Mouse (Mus musculus) embryonic facial prominence, embryonic 15.5 days (tissue): Measurements from ENCODE around the gene Rundc1. TPM values are rescaled to one million over a fixed set of nuclear protein-coding genes. Genes with fewer than 3 reads are reported as not detected.
A peak's percentile ranks its signal among the peaks of the same experiment; 100 is the strongest.
"Not testable (repeated sequence)": the region's sequence is repeated elsewhere in the genome, so short reads cannot be mapped to it uniquely, and the experiment has no call there.

Experiments used
- ATAC-seq: fragments of 200-750 bp; cut with Nextera tagmentation; 2 replicates; pipeline ENCODE4 v1.8.0; 2017; ENCODE audit warnings: low read depth, moderate TSS enrichment; ENCODE audit not compliant: insufficient number of reproducible peaks, low FRiP score, low TSS enrichment
- H3K27ac ChIP-seq: fragments of 300-500 bp; sonication (generic); replicated peaks from 2 replicates; pipeline ENCODE4 v1.5.1; 2015; ENCODE audit warnings: mild to moderate bottlenecking, inconsistent platforms
- H3K27me3 ChIP-seq: fragments of 300-500 bp; sonication (generic); 2 replicates; pipeline ENCODE4 v1.6.1; 2015; ENCODE audit warnings: inconsistent platforms
- H3K36me3 ChIP-seq: fragments of 300-500 bp; sonication (generic); 2 replicates; pipeline ENCODE4 v1.6.1; 2015; ENCODE audit warnings: mild to moderate bottlenecking, inconsistent platforms
- H3K4me1 ChIP-seq: fragments of 300-500 bp; sonication (generic); 2 replicates; pipeline ENCODE4 v1.6.1; 2015; ENCODE audit warnings: inconsistent platforms
- H3K4me2 ChIP-seq: fragments of 300-500 bp; sonication (generic); replicated peaks from 2 replicates; pipeline ENCODE4 v1.6.1; 2015; ENCODE audit warnings: mild to moderate bottlenecking, inconsistent platforms
- H3K4me3 ChIP-seq: fragments of 300-500 bp; sonication (generic); replicated peaks from 2 replicates; pipeline ENCODE4 v1.5.1; 2015; ENCODE audit warnings: mild to moderate bottlenecking, inconsistent platforms
- H3K9ac ChIP-seq: fragments of 300-500 bp; sonication (generic); 2 replicates; pipeline ENCODE4 v1.6.1; 2015; ENCODE audit warnings: inconsistent platforms
- H3K9me3 ChIP-seq: fragments of 300-500 bp; sonication (generic); replicated peaks from 2 replicates; pipeline ENCODE4 v1.6.1; 2016; ENCODE audit warnings: inconsistent platforms
- WGBS: fragments of 180-500 bp; shearing (Covaris S2); methylation state at CpG from one replicate; pipeline ENCODE4 v1.1.7; 2015; 5-methylcytosine and 5-hydroxymethylcytosine counted together
- polyA plus RNA-seq: library from polyadenylated mRNA; unstranded; fragments of >200 nt; fragmentation: Nextera tagmentation; extraction: Ambion mirVana; gene quantifications from 2 replicates; pipeline ENCODE4 v1.2.1, GENCODE M21; 2015

Gene Rundc1
- polyA plus RNA-seq, 1 experiment from 2014 or later, result 23.4 TPM

GRCm38 (mm10) chr11:101424105-101424851 is 607 bp upstream of the Rundc1 start, which contains the start of gene Gm27029:
Gene Gm27029 (minus strand): TSS chr11:101424796.
- 4% methylated on average over 23 of the region's 23 CpGs for whole genome bisulfite sequencing
- peak; percentile 64 for ATAC-seq
- Histone ChIP-seq H3K27ac (peak within 1 kb of the TSS; percentile 90), H3K27me3 (no peaks in the 10 kb centered on the region), H3K4me2 (peak within 1 kb of the TSS; percentile 90), H3K4me3 (peak within 1 kb of the TSS; percentile 89), H3K36me3 (no peaks in the 10 kb centered on the region; the same call in 1 of the 2 replicates), H3K9me3 (no peaks in the 10 kb centered on the region), H3K4me1 (peaks cover 30% of the 10 kb centered on the region), H3K9ac (peak within 1 kb of the TSS; percentile 72)

DNA sequence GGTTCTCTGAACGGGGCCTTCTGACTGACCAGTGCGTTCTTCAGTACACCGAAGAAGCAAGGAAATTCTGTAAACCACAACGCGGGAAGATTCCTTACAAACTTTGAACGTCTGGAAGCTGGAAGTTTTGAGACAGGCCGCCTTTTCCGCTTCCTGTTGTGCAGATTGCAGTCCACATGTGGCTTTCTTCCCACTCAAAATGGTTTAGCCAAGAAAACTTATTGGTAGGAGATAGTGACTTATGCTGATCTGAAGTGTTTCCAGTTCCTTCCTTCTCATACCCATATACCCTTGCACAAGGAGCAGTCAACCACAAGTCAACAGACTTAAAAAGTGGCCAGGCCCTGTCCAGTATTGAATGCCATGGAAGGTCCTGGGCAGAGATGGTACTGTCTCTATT is 1.3 kb downstream of the Rundc1 start:
- H3K27me3 ChIP-seq, result no peaks in the 10 kb centered on the region
- peak overlapping the region; percentile 89 for H3K4me3 ChIP-seq
- no peak overlapping the region for H3K9ac ChIP-seq
- no peak for ATAC-seq
- H3K9me3 ChIP-seq, result no peaks in the 10 kb centered on the region
- peaks cover 19% of the 10 kb centered on the region for H3K36me3 ChIP-seq
- peak overlapping the region; percentile 90 for H3K4me2 ChIP-seq
- 44% methylated on average over 8 of the region's 8 CpGs for WGBS
- no peak overlapping the region for H3K27ac ChIP-seq
- peaks cover 30% of the 10 kb centered on the region for H3K4me1 ChIP-seq

- no peak overlapping the region for H3K4me3 ChIP-seq
- H3K4me2 ChIP-seq, result no peak overlapping the region
- H3K9ac ChIP-seq, result no peak overlapping the region
- peaks cover 66% of the 10 kb centered on the region for H3K36me3 ChIP-seq
- ATAC-seq, result no peak
- WGBS, result 91% methylated on average over 9 of the region's 9 CpGs
- no peaks in the 10 kb centered on the region for H3K9me3 ChIP-seq
- no peak overlapping the region for H3K27ac ChIP-seq
- peaks cover 8% of the 10 kb centered on the region for H3K4me1 ChIP-seq
- no peaks in the 10 kb centered on the region for H3K27me3 ChIP-seq
Observed at GRCm38 (mm10) chr11:101431327-101431726, 6.4 kb downstream of the Rundc1 start.

DNA sequence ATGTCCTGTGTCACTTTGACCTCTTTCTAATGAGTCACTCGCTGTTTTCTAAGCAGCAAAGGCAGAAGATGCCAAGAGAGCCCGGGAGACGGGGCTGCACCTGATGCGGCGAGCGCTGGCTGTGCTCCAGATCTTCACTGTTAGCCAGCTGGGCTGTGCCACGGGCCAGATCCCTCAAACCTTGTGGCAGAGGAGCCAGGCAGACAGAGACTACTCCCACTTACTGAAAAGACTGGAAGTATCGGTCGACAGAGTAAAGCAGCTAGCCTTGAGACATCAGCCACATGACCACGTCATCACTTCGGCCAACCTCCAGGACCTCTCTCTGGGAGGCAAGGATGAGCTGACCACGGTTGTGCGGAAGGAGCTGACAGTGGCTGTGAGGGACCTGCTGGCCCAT is 8.5 kb downstream of the Rundc1 start:
- peaks cover 66% of the 10 kb centered on the region for H3K36me3 ChIP-seq
- H3K9ac ChIP-seq, result no peak overlapping the region

GRCm38 (mm10) chr11:101435831-101436230 is 10.9 kb downstream of the Rundc1 start:
- 84% methylated on average over 4 of the region's 4 CpGs for WGBS
- H3K36me3 ChIP-seq, result peaks cover 50% of the 10 kb centered on the region
- no peaks in the 10 kb centered on the region for H3K27me3 ChIP-seq
- no peaks in the 10 kb centered on the region for H3K4me1 ChIP-seq
- H3K4me3 ChIP-seq, result no peak overlapping the region
- H3K9ac ChIP-seq, result no peak overlapping the region
- 0 out of 2 replicates have a peak, but pooled peaks have one; percentile 9 for ATAC-seq
- no peak overlapping the region for H3K27ac ChIP-seq
- no peaks in the 10 kb centered on the region for H3K9me3 ChIP-seq
- H3K4me2 ChIP-seq, result no peak overlapping the region

More for the DNA sequence above, 8.5 kb downstream of the Rundc1 start:
- Histone ChIP-seq H3K27ac (no peak overlapping the region), H3K9me3 (no peaks in the 10 kb centered on the region), H3K4me2 (no peak overlapping the region), H3K4me1 (no peaks in the 10 kb centered on the region), H3K27me3 (no peaks in the 10 kb centered on the region), H3K4me3 (no peak overlapping the region)
- WGBS, result 89% methylated on average over 13 of the region's 13 CpGs
- ATAC-seq, result no peak

- H3K9ac ChIP-seq, result no peak overlapping the region
- no peaks in the 10 kb centered on the region for H3K27me3 ChIP-seq
- H3K9me3 ChIP-seq, result no peaks in the 10 kb centered on the region
- no peak overlapping the region for H3K4me2 ChIP-seq
- peaks cover 39% of the 10 kb centered on the region for H3K36me3 ChIP-seq
- no peak overlapping the region for H3K27ac ChIP-seq
- no peak for ATAC-seq
- no peaks in the 10 kb centered on the region for H3K4me1 ChIP-seq
- 84% methylated on average over 4 of the region's 4 CpGs for WGBS
- no peak overlapping the region for H3K4me3 ChIP-seq
Observed at GRCm38 (mm10) chr11:101436916-101437315, 12.0 kb downstream of the Rundc1 start.

GRCm38 (mm10) chr11:101438006-101438405 is 13.1 kb downstream of the Rundc1 start:
- H3K9ac ChIP-seq, H3K27me3 ChIP-seq: not testable (repeated sequence)

DNA sequence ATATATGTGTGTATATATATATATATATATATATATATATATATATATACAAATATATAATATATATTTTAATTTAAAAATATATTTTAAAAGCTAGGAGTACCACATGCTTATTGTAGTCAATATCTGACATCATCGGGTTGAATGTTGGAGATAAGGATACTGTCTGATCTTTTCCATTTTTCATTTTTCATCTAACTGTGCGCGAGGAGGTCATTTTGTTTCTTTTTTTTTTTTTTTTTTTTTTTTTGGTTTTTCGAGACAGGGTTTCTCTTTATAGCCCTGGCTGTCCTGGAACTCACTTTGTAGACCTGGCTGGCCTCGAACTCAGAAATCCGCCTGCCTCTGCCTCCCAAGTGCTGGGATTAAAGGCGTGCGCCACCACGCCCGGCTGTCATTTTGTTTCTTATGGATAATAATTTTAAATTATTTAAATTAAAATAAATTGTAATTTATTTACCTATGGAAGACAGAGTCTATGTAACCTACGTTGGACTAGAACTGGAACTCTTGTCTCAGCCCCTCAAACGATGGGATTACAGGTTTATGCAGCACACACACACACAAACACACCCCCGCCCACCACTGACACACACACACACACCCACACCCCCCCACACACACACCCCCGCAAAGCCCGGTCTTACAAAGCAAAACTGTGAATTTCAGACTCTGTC is 16.7 kb downstream of the Rundc1 start:
- Histone ChIP-seq H3K4me3 (peak overlapping the region; percentile 79), H3K36me3 (peaks cover 24% of the 10 kb centered on the region), H3K4me1 (peaks cover 16% of the 10 kb centered on the region), H3K4me2 (peak overlapping the region; percentile 43)
- ATAC-seq, H3K27ac ChIP-seq, H3K9ac ChIP-seq, H3K9me3 ChIP-seq, H3K27me3 ChIP-seq: not testable (repeated sequence)
- WGBS, result 39% methylated on average over 14 of the region's 15 CpGs

More at GRCm38 (mm10) chr11:101438006-101438405, 13.1 kb downstream of the Rundc1 start:
- ATAC-seq, H3K4me3 ChIP-seq, H3K27ac ChIP-seq, H3K9me3 ChIP-seq, H3K4me2 ChIP-seq, H3K4me1 ChIP-seq: not testable (repeated sequence)
- H3K36me3 ChIP-seq, result peaks cover 30% of the 10 kb centered on the region
- WGBS, result 52% methylated on average over 3 of the region's 3 CpGs

GRCm38 (mm10) chr11:101442127-101442693 is 17.3 kb downstream of the Rundc1 start, which contains the start of gene Rpl27:
Gene Rpl27 (plus strand): TSS chr11:101442298.
- H3K9me3 ChIP-seq, result no peaks in the 10 kb centered on the region
- WGBS, result under 1% methylated on average over 42 of the region's 42 CpGs
- H3K27ac ChIP-seq, result peak within 1 kb of the TSS; percentile 92
- H3K9ac ChIP-seq, result peak within 1 kb of the TSS; percentile 56
- peak within 1 kb of the TSS; percentile 79 for H3K4me3 ChIP-seq
- ATAC-seq, result peak; percentile 98
- peaks cover 16% of the 10 kb centered on the region for H3K4me1 ChIP-seq
- no peaks in the 10 kb centered on the region for H3K27me3 ChIP-seq
- H3K4me2 ChIP-seq, result peak within 1 kb of the TSS; percentile 53
- peaks cover 24% of the 10 kb centered on the region for H3K36me3 ChIP-seq

DNA sequence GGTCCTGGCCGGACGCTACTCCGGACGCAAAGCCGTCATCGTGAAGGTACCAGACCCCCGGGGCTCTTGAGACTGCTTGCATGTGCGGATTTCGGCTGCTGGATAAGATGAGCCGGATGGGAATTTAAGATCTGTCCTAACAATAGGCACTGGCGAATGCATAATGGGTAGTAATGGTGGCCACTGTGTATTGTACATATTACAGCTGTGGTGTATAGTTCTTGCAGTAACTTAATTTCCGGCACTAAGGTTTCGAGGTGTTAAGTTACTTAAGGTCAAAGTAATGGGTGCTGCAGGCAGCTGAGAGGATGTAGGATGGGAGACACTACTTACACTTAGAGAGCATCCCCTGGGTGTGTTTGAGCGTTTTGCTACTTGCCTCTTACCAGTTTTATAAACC is 17.9 kb downstream of the Rundc1 start:
- ATAC-seq, result no peak
- Histone ChIP-seq H3K4me3 (peak overlapping the region; percentile 79), H3K4me2 (peak overlapping the region; percentile 53), H3K9ac (peak overlapping the region; percentile 56), H3K27me3 (no peaks in the 10 kb centered on the region), H3K9me3 (no peaks in the 10 kb centered on the region), H3K4me1 (peaks cover 16% of the 10 kb centered on the region), H3K36me3 (peaks cover 24% of the 10 kb centered on the region), H3K27ac (peak overlapping the region; percentile 92)
- 0% methylated on average over 14 of the region's 14 CpGs for WGBS

GRCm38 (mm10) chr11:101446319-101446718 is 21.4 kb downstream of the Rundc1 start:
- Histone ChIP-seq H3K36me3 (peaks cover 24% of the 10 kb centered on the region), H3K4me3 (no peak overlapping the region), H3K4me1 (peaks cover 30% of the 10 kb centered on the region), H3K27me3 (no peaks in the 10 kb centered on the region), H3K27ac (no peak overlapping the region), H3K9ac (no peak overlapping the region), H3K4me2 (no peak overlapping the region), H3K9me3 (no peaks in the 10 kb centered on the region)
- ATAC-seq, result no peak
- 100% methylated on average over 1 of the region's 1 CpGs for WGBS
